Mouse (Mus musculus) cortical plate, adult 2 months (tissue): ENCODE results near the gene Nfu1. TPM values are rescaled to one million over a fixed set of nuclear protein-coding genes. Genes with fewer than 3 reads are reported as not detected.
A peak's percentile ranks its signal among the peaks of the same experiment; 100 is the strongest.
"Not testable (repeated sequence)": the region's sequence is repeated elsewhere in the genome, so short reads cannot be mapped to it uniquely, and the experiment has no call there.

Source experiments
- H3K27ac ChIP-seq: fragments of 200-500 bp; 2 replicates; pipeline ENCODE4 v1.5.1; 2012; ENCODE audit warnings: low read length, control low read depth, inconsistent platforms; ENCODE audit not compliant: insufficient read depth
- H3K4me1 ChIP-seq: fragments of 200-500 bp; 2 replicates; pipeline ENCODE4 v1.6.1; 2011; ENCODE audit warnings: low read length; ENCODE audit not compliant: control insufficient read depth, insufficient read depth
- H3K4me3 ChIP-seq: fragments of 200-500 bp; 2 replicates; pipeline ENCODE4 v1.5.1; 2011; ENCODE audit warnings: mild to moderate bottlenecking, low read length, control low read depth; ENCODE audit not compliant: insufficient read depth
- CTCF ChIP-seq: fragments of 200-500 bp; IDR thresholded peaks from 2 replicates; pipeline ENCODE4 v1.5.1; 2011; ENCODE audit warnings: mild to moderate bottlenecking, control low read depth, low read length; ENCODE audit not compliant: insufficient read depth; ENCODE audit errors: extremely low read depth
- POLR2A ChIP-seq: fragments of 200-500 bp; IDR thresholded peaks from 2 replicates; pipeline ENCODE4 v1.6.1; 2011; ENCODE audit warnings: mild to moderate bottlenecking, low read length, control low read depth; ENCODE audit not compliant: insufficient read depth; ENCODE audit errors: extremely low read depth
- polyA plus RNA-seq: library from polyadenylated mRNA; depleted of rRNA; stranded (reverse); fragments of >200 nt; gene quantifications from 2 replicates; pipeline ENCODE4 v1.2.3, GENCODE M21; 2012

The Nfu1 gene
- polyA plus RNA-seq, 1 experiment: 125 TPM

- Histone ChIP-seq H3K4me3 (no peak overlapping the region), H3K27ac (no peak overlapping the region), H3K4me1 (peaks cover 2% of the 10 kb centered on the region)
- TF ChIP-seq CTCF (no peak), POLR2A (no peak)
Measured at GRCm38 (mm10) chr6:87018874-87019273, 9.8 kb downstream of the Nfu1 start.

GRCm38 (mm10) chr6:87021791-87022190 is 12.8 kb downstream of the Nfu1 start:
- TF ChIP-seq CTCF: no peak
- no peak for TF ChIP-seq POLR2A
- no peak overlapping the region for H3K4me3 ChIP-seq
- peaks cover 2% of the 10 kb centered on the region for H3K4me1 ChIP-seq
- H3K27ac ChIP-seq: no peak overlapping the region

- TF ChIP-seq POLR2A (no peak), CTCF (no peak)
- H3K27ac ChIP-seq: no peak overlapping the region
- H3K4me1 ChIP-seq: no peaks in the 10 kb centered on the region
- no peak overlapping the region for H3K4me3 ChIP-seq
Measured at GRCm38 (mm10) chr6:87026980-87027379, 17.9 kb downstream of the Nfu1 start.

GRCm38 (mm10) chr6:87028881-87029280 is 19.8 kb downstream of the Nfu1 start:
- no peak for TF ChIP-seq CTCF
- no peak for TF ChIP-seq POLR2A
- Histone ChIP-seq H3K4me1 (no peaks in the 10 kb centered on the region), H3K4me3 (no peak overlapping the region), H3K27ac (no peak overlapping the region)

- not testable (repeated sequence) for H3K4me3 ChIP-seq, H3K27ac ChIP-seq, H3K4me1 ChIP-seq
Measured at GRCm38 (mm10) chr6:87031310-87031709, 22.3 kb downstream of the Nfu1 start.

- H3K27ac ChIP-seq: no peak overlapping the region
- no peaks in the 10 kb centered on the region for H3K4me1 ChIP-seq
- TF ChIP-seq CTCF (no peak), POLR2A (no peak)
- H3K4me3 ChIP-seq: no peak overlapping the region
Measured at GRCm38 (mm10) chr6:87032401-87032800, 23.4 kb downstream of the Nfu1 start.

- TF ChIP-seq POLR2A: no peak
- TF ChIP-seq CTCF: no peak
- H3K4me3 ChIP-seq: no peak overlapping the region
- H3K27ac ChIP-seq: no peak overlapping the region
- no peaks in the 10 kb centered on the region for H3K4me1 ChIP-seq
Measured at GRCm38 (mm10) chr6:87034395-87034794, 25.4 kb downstream of the Nfu1 start.

- TF ChIP-seq CTCF: no peak
- no peak for TF ChIP-seq POLR2A
- H3K4me3 ChIP-seq: no peak overlapping the region
- H3K27ac ChIP-seq: no peak overlapping the region
- no peaks in the 10 kb centered on the region for H3K4me1 ChIP-seq
Measured at GRCm38 (mm10) chr6:87037826-87038620, 29.0 kb downstream of the Nfu1 start.

- no peak overlapping the region for H3K27ac ChIP-seq
- H3K4me1 ChIP-seq: peaks cover 4% of the 10 kb centered on the region; the same call in 1 of the 2 replicates
- TF ChIP-seq CTCF: no peak
- TF ChIP-seq POLR2A: no peak
Measured at GRCm38 (mm10) chr6:87039161-87039560, 30.1 kb downstream of the Nfu1 start.

GRCm38 (mm10) chr6:87040971-87041370 is 31.9 kb downstream of the Nfu1 start:
- H3K27ac ChIP-seq: peak overlapping the region; percentile 24; the same call in 1 of the 2 replicates
- H3K4me1 ChIP-seq: peaks cover 7% of the 10 kb centered on the region; the same call in 1 of the 2 replicates
- TF ChIP-seq CTCF (no peak), POLR2A (no peak)
- no peak overlapping the region for H3K4me3 ChIP-seq

More at GRCm38 (mm10) chr6:87039161-87039560, 30.1 kb downstream of the Nfu1 start:
- H3K4me3 ChIP-seq: no peak overlapping the region
